Mouse (Mus musculus) testis, adult 2 months (tissue): ENCODE results near the gene Trh. TPM values are rescaled to one million over a fixed set of nuclear protein-coding genes. Genes with fewer than 3 reads are reported as not detected.

Source experiments
- H3K27ac ChIP-seq: fragments of 200-500 bp; 2 replicates; pipeline ENCODE4 v1.5.1; 2012; ENCODE audit warnings: low read depth, low read length; ENCODE audit not compliant: control insufficient read depth, insufficient read depth
- H3K27me3 ChIP-seq: fragments of 200-500 bp; 2 replicates; pipeline ENCODE4 v1.6.1; 2012; ENCODE audit warnings: mild to moderate bottlenecking, low read length, moderate library complexity; ENCODE audit not compliant: control insufficient read depth, insufficient read depth
- H3K36me3 ChIP-seq: fragments of 200-500 bp; 2 replicates; pipeline ENCODE4 v1.6.1; 2012; ENCODE audit warnings: mild to moderate bottlenecking, low read length; ENCODE audit not compliant: control insufficient read depth, insufficient read depth
- H3K4me1 ChIP-seq: fragments of 200-500 bp; 2 replicates; pipeline ENCODE4 v1.6.1; 2012; ENCODE audit warnings: low read length; ENCODE audit not compliant: control insufficient read depth, insufficient read depth
- H3K4me3 ChIP-seq: fragments of 200-500 bp; 2 replicates; pipeline ENCODE4 v1.5.1; 2012; ENCODE audit warnings: low read depth, mild to moderate bottlenecking, low read length, moderate library complexity, mixed read lengths; ENCODE audit not compliant: control insufficient read depth
- CTCF ChIP-seq: fragments of 200-500 bp; IDR thresholded peaks from 2 replicates; pipeline ENCODE4 v1.5.1; 2012; ENCODE audit warnings: low read depth, mild to moderate bottlenecking, inconsistent platforms, low read length, moderate library complexity; ENCODE audit not compliant: control insufficient read depth, insufficient read depth, insufficient replicate concordance
- POLR2A ChIP-seq: fragments of 200-500 bp; IDR thresholded peaks from 2 replicates; pipeline ENCODE4 v1.6.1; 2012; ENCODE audit warnings: low read depth, mild to moderate bottlenecking, inconsistent platforms, low read length, moderate library complexity; ENCODE audit not compliant: control insufficient read depth
- polyA plus RNA-seq: library from polyadenylated mRNA; depleted of rRNA; stranded (reverse); fragments of >200 nt; gene quantifications from 2 replicates; pipeline ENCODE4 v1.2.3, GENCODE M21; 2012

Trh gene
- polyA plus RNA-seq, 1 experiment, result 4.8 TPM

GRCm38 (mm10) chr6:92269019-92269418, 24.6 kb upstream of the Trh start:
- H3K4me3 ChIP-seq, result no peak overlapping the region
- no peak overlapping the region for H3K27ac ChIP-seq
- peak; percentile 65; the same call in 1 of the 2 replicates for TF ChIP-seq CTCF
- TF ChIP-seq POLR2A, result no peak
- H3K36me3 ChIP-seq, result no peaks in the 10 kb centered on the region
- H3K4me1 ChIP-seq, result peaks cover 2% of the 10 kb centered on the region
- H3K27me3 ChIP-seq, result no peaks in the 10 kb centered on the region

- peaks cover 2% of the 10 kb centered on the region for H3K4me1 ChIP-seq
- H3K36me3 ChIP-seq, result no peaks in the 10 kb centered on the region
- TF ChIP-seq CTCF, result no peak
- no peak for TF ChIP-seq POLR2A
- no peak overlapping the region for H3K27ac ChIP-seq
- H3K4me3 ChIP-seq, result no peak overlapping the region
- H3K27me3 ChIP-seq, result no peaks in the 10 kb centered on the region
Measured at GRCm38 (mm10) chr6:92268001-92268400, 23.6 kb upstream of the Trh start.

- Histone ChIP-seq H3K27me3 (no peaks in the 10 kb centered on the region), H3K4me1 (no peaks in the 10 kb centered on the region), H3K36me3 (no peaks in the 10 kb centered on the region), H3K27ac (no peak overlapping the region), H3K4me3 (no peak overlapping the region)
- no peak for TF ChIP-seq CTCF
- TF ChIP-seq POLR2A, result no peak
Measured at GRCm38 (mm10) chr6:92261162-92261843, 16.9 kb upstream of the Trh start.

- no peaks in the 10 kb centered on the region for H3K4me1 ChIP-seq
- H3K4me3 ChIP-seq, result no peak overlapping the region
- TF ChIP-seq POLR2A (no peak), CTCF (no peak)
- H3K27me3 ChIP-seq, result no peaks in the 10 kb centered on the region
- no peaks in the 10 kb centered on the region for H3K36me3 ChIP-seq
- H3K27ac ChIP-seq, result no peak overlapping the region
Measured at GRCm38 (mm10) chr6:92255346-92255745, 10.9 kb upstream of the Trh start.

- Histone ChIP-seq H3K27me3 (no peaks in the 10 kb centered on the region), H3K4me1 (no peaks in the 10 kb centered on the region), H3K27ac (no peak overlapping the region), H3K36me3 (no peaks in the 10 kb centered on the region), H3K4me3 (no peak overlapping the region)
- TF ChIP-seq CTCF, result no peak
Measured at GRCm38 (mm10) chr6:92253253-92253870, 8.9 kb upstream of the Trh start.

GRCm38 (mm10) chr6:92247215-92247919, 2.9 kb upstream of the Trh start:
- no peaks in the 10 kb centered on the region for H3K27me3 ChIP-seq
- H3K4me3 ChIP-seq, result no peak overlapping the region
- H3K27ac ChIP-seq, result no peak overlapping the region
- peaks cover 11% of the 10 kb centered on the region for H3K4me1 ChIP-seq
- no peaks in the 10 kb centered on the region for H3K36me3 ChIP-seq
- TF ChIP-seq CTCF (no peak), POLR2A (no peak)

- Histone ChIP-seq H3K4me1 (peaks cover 11% of the 10 kb centered on the region), H3K27ac (no peak overlapping the region), H3K36me3 (no peaks in the 10 kb centered on the region), H3K4me3 (no peak overlapping the region), H3K27me3 (no peaks in the 10 kb centered on the region)
- TF ChIP-seq POLR2A (no peak), CTCF (no peak)
Measured at GRCm38 (mm10) chr6:92246335-92246734, 1.9 kb upstream of the Trh start.
